Mouse (Mus musculus): Measurements from ENCODE around the gene Rplp2. TPM values are rescaled to one million over a fixed set of nuclear protein-coding genes. Genes with fewer than 3 reads are reported as not detected.
A peak's percentile ranks its signal among the peaks of the same experiment; 100 is the strongest.

Gene Rplp2
- polyA plus RNA-seq, 1 experiment from 2014 or later = 1,250 TPM

GRCm38 (mm10) chr7:141467230-141468030, 20.3 kb downstream of the Rplp2 start, which contains the start of gene Cd151:
Gene Cd151, plus strand, starts transcription at chr7:141467392.
- H3K9ac ChIP-seq (ENCODE audit: low read length) = peak within 1 kb of the TSS; percentile 90

GRCm38 (mm10) chr7:141468164-141468521, 21.0 kb downstream of the Rplp2 start:
- Histone ChIP-seq H3K27ac (ENCODE audit: low read length) (peak overlapping the region; percentile 94), H3K4me1 (ENCODE audit: control insufficient read depth, insufficient read depth, low read length) (peaks cover 42% of the 10 kb centered on the region), H3K36me3 (ENCODE audit: control insufficient read depth, insufficient read depth, low read length) (peaks cover 14% of the 10 kb centered on the region), H3K27me3 (ENCODE audit: control insufficient read depth, insufficient read depth, low read length) (peaks cover 12% of the 10 kb centered on the region; the same call in 1 of the 2 replicates), H3K9ac (ENCODE audit: low read length) (peak overlapping the region; percentile 90), H3K4me3 (replicated peaks; ENCODE audit: low read length) (peak overlapping the region; percentile 87), H3K9me3 (replicated peaks; ENCODE audit: control insufficient read depth, low read length) (no peaks in the 10 kb centered on the region), H3K4me2 (ENCODE audit: low read depth, low read length) (peak overlapping the region; percentile 83)
- no peak for ATAC-seq (ENCODE audit: insufficient read depth, low FRiP score)
- WGBS = 7% methylated on average over 5 of the region's 5 CpGs

More at GRCm38 (mm10) chr7:141467230-141468030, 20.3 kb downstream of the Rplp2 start, which contains the start of gene Cd151:
- H3K36me3 ChIP-seq (ENCODE audit: control insufficient read depth, insufficient read depth, low read length) = peaks cover 14% of the 10 kb centered on the region
- H3K4me3 ChIP-seq (replicated peaks; ENCODE audit: low read length) = peak within 1 kb of the TSS; percentile 87
- H3K4me2 ChIP-seq (ENCODE audit: low read depth, low read length) = peak within 1 kb of the TSS; percentile 83
- H3K4me1 ChIP-seq (ENCODE audit: control insufficient read depth, insufficient read depth, low read length) = peaks cover 42% of the 10 kb centered on the region
- peak; percentile 88 for ATAC-seq (ENCODE audit: insufficient read depth, low FRiP score)
- H3K27me3 ChIP-seq (ENCODE audit: control insufficient read depth, insufficient read depth, low read length) = peaks cover 16% of the 10 kb centered on the region; the same call in 1 of the 2 replicates
- WGBS = under 1% methylated on average over 52 of the region's 52 CpGs
- peak within 1 kb of the TSS; percentile 94 for H3K27ac ChIP-seq (ENCODE audit: low read length)
- H3K9me3 ChIP-seq (replicated peaks; ENCODE audit: control insufficient read depth, low read length) = no peaks in the 10 kb centered on the region

GRCm38 (mm10) chr7:141468522-141469211, 21.5 kb downstream of the Rplp2 start:
- ATAC-seq (ENCODE audit: insufficient read depth, low FRiP score) = peak; percentile 70

GRCm38 (mm10) chr7:141469352-141469751, 22.2 kb downstream of the Rplp2 start:
- peak overlapping the region; percentile 94 for H3K27ac ChIP-seq (ENCODE audit: low read length)
- H3K36me3 ChIP-seq (ENCODE audit: control insufficient read depth, insufficient read depth, low read length) = peaks cover 14% of the 10 kb centered on the region
- H3K9ac ChIP-seq (ENCODE audit: low read length) = peak overlapping the region; percentile 90
- peaks cover 3% of the 10 kb centered on the region; the same call in 1 of the 2 replicates for H3K27me3 ChIP-seq (ENCODE audit: control insufficient read depth, insufficient read depth, low read length)
- no peaks in the 10 kb centered on the region for H3K9me3 ChIP-seq (replicated peaks; ENCODE audit: control insufficient read depth, low read length)
- 82% methylated on average over 6 of the region's 6 CpGs for WGBS
- ATAC-seq (ENCODE audit: insufficient read depth, low FRiP score) = no peak
- peaks cover 49% of the 10 kb centered on the region for H3K4me1 ChIP-seq (ENCODE audit: control insufficient read depth, insufficient read depth, low read length)
- H3K4me2 ChIP-seq (ENCODE audit: low read depth, low read length) = peak overlapping the region; percentile 83
- peak overlapping the region; percentile 87 for H3K4me3 ChIP-seq (replicated peaks; ENCODE audit: low read length)

More at GRCm38 (mm10) chr7:141468522-141469211, 21.5 kb downstream of the Rplp2 start:
- Histone ChIP-seq H3K4me3 (replicated peaks; ENCODE audit: low read length) (peak overlapping the region; percentile 87), H3K4me2 (ENCODE audit: low read depth, low read length) (peak overlapping the region; percentile 83), H3K27me3 (ENCODE audit: control insufficient read depth, insufficient read depth, low read length) (peaks cover 6% of the 10 kb centered on the region; the same call in 1 of the 2 replicates), H3K27ac (ENCODE audit: low read length) (peak overlapping the region; percentile 94), H3K9ac (ENCODE audit: low read length) (peak overlapping the region; percentile 90), H3K4me1 (ENCODE audit: control insufficient read depth, insufficient read depth, low read length) (peaks cover 42% of the 10 kb centered on the region), H3K9me3 (replicated peaks; ENCODE audit: control insufficient read depth, low read length) (no peaks in the 10 kb centered on the region), H3K36me3 (ENCODE audit: control insufficient read depth, insufficient read depth, low read length) (peaks cover 14% of the 10 kb centered on the region)
- 7% methylated on average over 8 of the region's 8 CpGs for WGBS

- Histone ChIP-seq H3K4me2 (ENCODE audit: low read depth, low read length) (no peak overlapping the region), H3K36me3 (ENCODE audit: control insufficient read depth, insufficient read depth, low read length) (peaks cover 14% of the 10 kb centered on the region), H3K27me3 (ENCODE audit: control insufficient read depth, insufficient read depth, low read length) (peaks cover under 1% of the 10 kb centered on the region; the same call in 1 of the 2 replicates), H3K4me3 (replicated peaks; ENCODE audit: low read length) (no peak overlapping the region), H3K9ac (ENCODE audit: low read length) (no peak overlapping the region; the same call in 1 of the 2 replicates), H3K4me1 (ENCODE audit: control insufficient read depth, insufficient read depth, low read length) (peaks cover 44% of the 10 kb centered on the region), H3K27ac (ENCODE audit: low read length) (no peak overlapping the region), H3K9me3 (replicated peaks; ENCODE audit: control insufficient read depth, low read length) (no peaks in the 10 kb centered on the region)
- ATAC-seq (ENCODE audit: insufficient read depth, low FRiP score) = no peak
- 93% methylated on average over 18 of the region's 18 CpGs for WGBS
These were observed 22.9 kb downstream of the Rplp2 start for GRCm38 (mm10) chr7:141469901-141470636.

- 92% methylated on average over 10 of the region's 10 CpGs for WGBS
- Histone ChIP-seq H3K9ac (ENCODE audit: low read length) (no peak overlapping the region), H3K9me3 (replicated peaks; ENCODE audit: control insufficient read depth, low read length) (no peaks in the 10 kb centered on the region), H3K4me3 (replicated peaks; ENCODE audit: low read length) (no peak overlapping the region), H3K27ac (ENCODE audit: low read length) (no peak overlapping the region), H3K36me3 (ENCODE audit: control insufficient read depth, insufficient read depth, low read length) (peaks cover 14% of the 10 kb centered on the region), H3K4me1 (ENCODE audit: control insufficient read depth, insufficient read depth, low read length) (peaks cover 39% of the 10 kb centered on the region), H3K27me3 (ENCODE audit: control insufficient read depth, insufficient read depth, low read length) (no peaks in the 10 kb centered on the region; the same call in 1 of the 2 replicates), H3K4me2 (ENCODE audit: low read depth, low read length) (no peak overlapping the region)
- no peak for ATAC-seq (ENCODE audit: insufficient read depth, low FRiP score)
These were observed 23.4 kb downstream of the Rplp2 start for GRCm38 (mm10) chr7:141470637-141470944.

- no peak for ATAC-seq (ENCODE audit: insufficient read depth, low FRiP score)
- Histone ChIP-seq H3K9me3 (replicated peaks; ENCODE audit: control insufficient read depth, low read length) (no peaks in the 10 kb centered on the region), H3K4me3 (replicated peaks; ENCODE audit: low read length) (no peak overlapping the region), H3K36me3 (ENCODE audit: control insufficient read depth, insufficient read depth, low read length) (peaks cover 14% of the 10 kb centered on the region), H3K27me3 (ENCODE audit: control insufficient read depth, insufficient read depth, low read length) (no peaks in the 10 kb centered on the region), H3K27ac (ENCODE audit: low read length) (no peak overlapping the region), H3K9ac (ENCODE audit: low read length) (no peak overlapping the region), H3K4me2 (ENCODE audit: low read depth, low read length) (no peak overlapping the region), H3K4me1 (ENCODE audit: control insufficient read depth, insufficient read depth, low read length) (peaks cover 38% of the 10 kb centered on the region)
- WGBS = 89% methylated on average over 1 of the region's 1 CpGs
These were observed 24.1 kb downstream of the Rplp2 start for GRCm38 (mm10) chr7:141471236-141471635.

GRCm38 (mm10) chr7:141472226-141472625, 25.1 kb downstream of the Rplp2 start:
- Histone ChIP-seq H3K4me2 (ENCODE audit: low read depth, low read length) (no peak overlapping the region), H3K9me3 (replicated peaks; ENCODE audit: control insufficient read depth, low read length) (no peaks in the 10 kb centered on the region), H3K36me3 (ENCODE audit: control insufficient read depth, insufficient read depth, low read length) (peaks cover 14% of the 10 kb centered on the region), H3K27ac (ENCODE audit: low read length) (no peak overlapping the region), H3K9ac (ENCODE audit: low read length) (no peak overlapping the region), H3K27me3 (ENCODE audit: control insufficient read depth, insufficient read depth, low read length) (no peaks in the 10 kb centered on the region), H3K4me3 (replicated peaks; ENCODE audit: low read length) (no peak overlapping the region), H3K4me1 (ENCODE audit: control insufficient read depth, insufficient read depth, low read length) (peaks cover 39% of the 10 kb centered on the region)
- 72% methylated on average over 6 of the region's 6 CpGs for WGBS
- no peak for ATAC-seq (ENCODE audit: insufficient read depth, low FRiP score)

All from stomach, embryonic 16.5 days (tissue).